ENCODE assay signal across 30 mouse cellular contexts in the genomic region with DNA sequence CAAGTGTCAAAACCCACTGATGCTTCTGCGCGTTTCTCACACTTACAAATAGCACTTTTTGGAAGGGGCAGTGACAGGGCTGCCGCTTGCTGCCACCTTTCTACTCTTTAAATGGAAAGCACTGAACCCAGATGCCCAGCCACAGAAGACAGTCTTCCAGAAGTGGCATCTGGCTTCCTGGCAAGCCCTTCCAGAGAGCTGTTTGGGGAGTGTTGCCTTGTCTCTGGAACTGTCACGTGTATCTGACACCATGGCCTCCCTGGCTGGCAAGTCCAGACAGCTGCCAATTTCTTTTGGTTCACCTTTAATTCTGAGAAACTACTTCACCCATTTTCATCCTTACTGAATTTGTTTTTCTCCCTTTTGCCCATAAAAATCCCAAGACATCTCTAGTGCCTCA.
DNase-seq lines count a peak whose midpoint lies in the region; ATAC-seq and TF ChIP-seq lines count a peak whose summit lies in the region.
"Had no signal": no experiment of that assay in that cellular context is flagged by ENCODE, and none has a peak within 500 bp of the region (broad histone marks: within the 10 kb centered on the region; RNA-seq: fewer than 3 reads in every experiment).

No protein-coding gene starts in this region.

- intact Hi-C loops in left cerebral cortex, postnatal 4 days (cut with DNase I), result no loop called here
- intact Hi-C loops in left cerebral cortex, postnatal 14 days (cut with DNase I), result no loop called here

- no peaks in the 10 kb centered on the region for H3K4me1 ChIP-seq in heart, embryonic 11.5 days (ENCODE audit: control insufficient read depth, insufficient read depth, low read length)
- H3K4me1 ChIP-seq in forebrain, postnatal 0 days (ENCODE audit: insufficient read depth), result no peaks in the 10 kb centered on the region
- H3K4me1 ChIP-seq: embryonic facial prominence, embryonic 12.5 days; hindbrain, embryonic 15.5 days; midbrain, embryonic 13.5 days; neural tube, embryonic 15.5 days had no signal

- H3K4me2 ChIP-seq in heart, embryonic 11.5 days, result no peak overlapping the region
- H3K4me2 ChIP-seq in forebrain, postnatal 0 days (ENCODE audit: low read depth), result no peak overlapping the region
- H3K4me2 ChIP-seq: embryonic facial prominence, embryonic 12.5 days; hindbrain, embryonic 15.5 days; limb, embryonic 15.5 days; midbrain, embryonic 13.5 days; neural tube, embryonic 15.5 days had no signal

- no peak for TF ChIP-seq CTCF in forebrain, postnatal 0 days (IDR thresholded peaks at IDR 0.05; ENCODE audit: low read depth)

- H3K36me3 ChIP-seq in heart, embryonic 11.5 days (ENCODE audit: control insufficient read depth, insufficient read depth, low read length), result no peaks in the 10 kb centered on the region
- no peaks in the 10 kb centered on the region for H3K36me3 ChIP-seq in forebrain, postnatal 0 days (ENCODE audit: insufficient read depth)
- H3K36me3 ChIP-seq: embryonic facial prominence, embryonic 12.5 days; G1E; hindbrain, embryonic 10.5 days; hindbrain, embryonic 15.5 days; limb, embryonic 10.5 days; limb, embryonic 15.5 days; midbrain, embryonic 13.5 days; neural tube, embryonic 15.5 days had no signal

- H3K9me3 ChIP-seq in heart, embryonic 11.5 days (replicated peaks; ENCODE audit: control insufficient read depth, low read length), result no peaks in the 10 kb centered on the region
- H3K9me3 ChIP-seq in forebrain, postnatal 0 days (ENCODE audit: low read length), result no peaks in the 10 kb centered on the region
- H3K9me3 ChIP-seq: embryonic facial prominence, embryonic 12.5 days; G1E; hindbrain, embryonic 10.5 days; hindbrain, embryonic 15.5 days; limb, embryonic 10.5 days; limb, embryonic 15.5 days; midbrain, embryonic 13.5 days; neural tube, embryonic 15.5 days had no signal

- no peaks in the 10 kb centered on the region for H3K27me3 ChIP-seq in heart, embryonic 11.5 days (ENCODE audit: control insufficient read depth, insufficient read depth, low read length)
- H3K27me3 ChIP-seq in forebrain, postnatal 0 days (ENCODE audit: insufficient read depth, low read length), result no peaks in the 10 kb centered on the region
- H3K27me3 ChIP-seq: embryonic facial prominence, embryonic 12.5 days; hindbrain, embryonic 15.5 days; limb, embryonic 15.5 days; midbrain, embryonic 13.5 days; neural tube, embryonic 15.5 days had no signal

- H3K4me3 ChIP-seq in heart, embryonic 11.5 days (ENCODE audit: low read depth, low read length), result no peak overlapping the region
- H3K4me3 ChIP-seq in forebrain, postnatal 0 days (ENCODE audit: low read depth, low read length), result no peak overlapping the region
- H3K4me3 ChIP-seq: embryonic facial prominence, embryonic 12.5 days; heart, adult 2 months; hindbrain, embryonic 10.5 days; hindbrain, embryonic 15.5 days; layer of hippocampus, adult 2 months; limb, embryonic 10.5 days; limb, embryonic 15.5 days; midbrain, embryonic 13.5 days; neural tube, embryonic 15.5 days had no signal

- no peak for ATAC-seq in heart, embryonic 11.5 days (replicated peaks; ENCODE audit: insufficient number of reproducible peaks, low FRiP score, low TSS enrichment)
- peak; percentile 67 for ATAC-seq in forebrain, postnatal 0 days
- ATAC-seq: intestine, embryonic 16.5 days; midbrain, embryonic 13.5 days; Patski had no signal

- DNase-seq in cerebellum, postnatal 14 days, result peak; percentile 40 to 41
- no peak for DNase-seq in cerebellum, adult 8-10 months
- DNase-seq in heart, adult 11 months, result peak; percentile 86
- peak; percentile 69 for DNase-seq in left cerebral cortex, postnatal 4 days
- no peak for DNase-seq in left cerebral cortex, postnatal 14 days (ENCODE audit: low spot score in 2 of 2)
- DNase-seq in forebrain, postnatal 0 days, result peak; percentile 42
- DNase-seq in liver, result no peak
- DNase-seq: adrenal gland, postnatal 14 days; cerebellum, adult 2 months; embryo, embryonic 11 days; gastrocnemius, postnatal 14 days; lung, adult 2 months; lung, postnatal 10 days; retina, postnatal 1 day; right cerebral cortex, postnatal 14 days had no signal

- 67% methylated on average over 4 of the region's 4 CpGs for WGBS in heart, embryonic 11.5 days (ENCODE audit: insufficient replicate concordance)
- WGBS in forebrain, postnatal 0 days, result 52% methylated on average over 4 of the region's 4 CpGs

- H3K27ac ChIP-seq in heart, embryonic 11.5 days (ENCODE audit: low read depth, low read length), result no peak overlapping the region
- no peak overlapping the region for H3K27ac ChIP-seq in forebrain, postnatal 0 days (ENCODE audit: low read depth, low read length)
- H3K27ac ChIP-seq: embryonic facial prominence, embryonic 12.5 days; heart, adult 2 months; hindbrain, embryonic 10.5 days; hindbrain, embryonic 15.5 days; layer of hippocampus, adult 2 months; limb, embryonic 10.5 days; limb, embryonic 15.5 days; liver, embryonic 14.5 days; macrophage; midbrain, embryonic 13.5 days; neural tube, embryonic 15.5 days had no signal

- H3K9ac ChIP-seq in heart, embryonic 11.5 days (ENCODE audit: low read depth, low read length), result no peak overlapping the region
- no peak overlapping the region for H3K9ac ChIP-seq in forebrain, postnatal 0 days
- H3K9ac ChIP-seq: embryonic facial prominence, embryonic 12.5 days; hindbrain, embryonic 15.5 days; limb, embryonic 15.5 days; liver, embryonic 14.5 days; midbrain, embryonic 13.5 days; neural tube, embryonic 15.5 days had no signal

Comparison
In these comparisons a context has a peak if more than half of its experiments do, and no peak if none do; other contexts are left out.
1. DNase-seq: peak in cerebellum, postnatal 14 days (2 of 2), heart, adult 11 months (single experiment), left cerebral cortex, postnatal 4 days (single experiment) and forebrain, postnatal 0 days (single experiment); none in cerebellum, adult 8-10 months (single experiment), left cerebral cortex, postnatal 14 days (0 of 2) and liver (single experiment).